Mouse (Mus musculus) cerebellum, adult 2 months (tissue): ENCODE measurements around the gene Cds1.

Experiments used
- CTCF ChIP-seq: fragments of 200-500 bp; IDR thresholded peaks from 2 replicates; pipeline ENCODE4 v1.5.1; 2011; ENCODE audit warnings: low read depth, mild to moderate bottlenecking, control low read depth, low read length, moderate library complexity, borderline replicate concordance; ENCODE audit not compliant: insufficient read depth
- POLR2A ChIP-seq: fragments of 200-500 bp; IDR thresholded peaks from 2 replicates; pipeline ENCODE4 v1.6.1; 2011; ENCODE audit warnings: low read length, control low read depth, borderline replicate concordance; ENCODE audit not compliant: insufficient read depth

DNA sequence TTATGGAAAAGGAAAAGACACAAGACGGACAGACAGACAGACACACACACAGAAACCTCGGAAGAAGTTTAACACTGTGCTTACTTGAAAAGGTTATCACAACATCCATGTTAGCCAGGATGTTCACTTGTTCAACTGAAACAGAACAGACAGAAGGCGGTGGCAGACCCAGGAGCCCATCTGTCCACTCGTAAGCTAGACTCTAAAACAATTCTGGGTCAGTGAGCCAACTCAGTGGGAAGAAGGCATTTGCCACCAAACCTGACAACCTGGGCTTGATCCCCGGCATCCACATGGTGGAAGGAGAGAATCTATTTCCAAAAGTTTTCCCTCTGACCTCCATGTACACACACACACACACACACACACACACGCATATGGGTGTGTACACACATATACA is 67.1 kb downstream of the Cds1 start:
- TF ChIP-seq CTCF (no peak), POLR2A (no peak)
